Mouse (Mus musculus): ENCODE measurements at regions not wholly inside any gene's neighbourhood (a gene's known extent, or its start where the extent isn't known, plus 50 kb on each side); places are given as distances from the start of the nearest gene placed in this dataset.

DNA sequence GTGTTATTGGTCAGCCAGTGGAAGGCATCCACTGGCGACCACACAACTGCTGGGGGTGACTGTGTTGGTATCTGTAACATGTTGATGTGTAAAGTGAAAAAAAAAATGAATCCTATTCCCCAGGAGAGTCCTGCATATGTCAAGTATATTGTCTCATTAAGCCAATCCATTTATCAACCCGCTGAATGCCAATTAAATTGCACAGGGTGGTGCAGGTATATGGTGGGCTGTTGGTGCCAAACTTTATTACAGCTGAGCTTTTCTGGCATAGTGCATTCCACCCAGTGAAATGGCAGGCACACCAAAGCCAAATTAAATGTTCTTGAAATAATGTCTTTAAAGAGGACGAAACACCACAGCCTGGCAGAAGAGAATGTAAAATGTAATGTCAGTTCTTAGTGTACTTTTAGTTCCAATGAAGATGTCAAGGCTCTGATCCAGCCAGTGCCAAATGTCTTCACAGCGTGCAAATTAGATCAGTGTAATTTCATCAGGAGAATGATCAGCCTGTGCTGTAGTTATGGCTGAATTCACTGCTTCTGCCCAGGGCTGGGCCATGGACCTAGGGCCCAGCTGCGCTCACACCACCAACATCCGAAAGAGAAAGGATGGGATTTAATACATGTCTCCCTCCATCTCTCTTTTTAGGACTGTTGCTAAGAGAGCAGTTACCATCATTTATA is 66.6 kb upstream of the Itga4 start:
- TF ChIP-seq USF1 (IDR thresholded peaks at IDR 0.05; ENCODE audit: low read depth) (no peak), CEBPB (IDR thresholded peaks at IDR 0.05; ENCODE audit: low read depth) (no peak), MAX (IDR thresholded peaks at IDR 0.05) (no peak)
- H3K4me3 ChIP-seq (ENCODE audit: insufficient read depth, poor library complexity, severe bottlenecking), result no peak overlapping the region
- no peaks in the 10 kb centered on the region for H3K27me3 ChIP-seq (ENCODE audit: control insufficient read depth, insufficient read depth, insufficient read length)
- H3K79me2 ChIP-seq (ENCODE audit: control insufficient read depth, insufficient read depth), result no peaks in the 10 kb centered on the region
- no peak overlapping the region for H3ac ChIP-seq (ENCODE audit: control insufficient read depth, insufficient read length, low read depth)
- H3K36me3 ChIP-seq (ENCODE audit: control insufficient read depth, insufficient read depth), result no peaks in the 10 kb centered on the region
- H3K79me3 ChIP-seq (ENCODE audit: low read depth), result no peaks in the 10 kb centered on the region

DNA sequence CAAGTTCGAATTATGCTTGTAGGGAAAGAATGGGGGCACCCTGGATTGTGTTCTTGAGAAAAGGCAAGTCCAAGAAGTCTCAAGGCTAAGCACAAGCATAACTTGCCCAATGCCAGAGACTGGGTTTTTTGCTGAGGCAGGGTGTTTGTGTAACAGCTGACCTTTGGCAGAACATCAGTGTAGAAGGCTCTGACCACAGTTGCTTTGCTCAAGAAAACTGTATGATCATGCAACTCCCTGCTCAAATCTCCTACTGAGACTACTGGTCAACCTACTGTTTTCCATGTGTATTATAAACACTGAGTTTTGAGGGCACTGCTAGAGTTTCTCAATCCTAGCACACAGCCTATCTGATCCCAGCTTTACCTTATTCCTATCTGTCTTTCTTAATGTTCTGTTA is 61.4 kb upstream of the Itga4 start:
- no peaks in the 10 kb centered on the region for H3K27me3 ChIP-seq (ENCODE audit: control insufficient read depth, insufficient read depth, insufficient read length)
- H3K36me3 ChIP-seq (ENCODE audit: control insufficient read depth, insufficient read depth), result no peaks in the 10 kb centered on the region
- no peak overlapping the region for H3K4me3 ChIP-seq (ENCODE audit: insufficient read depth, poor library complexity, severe bottlenecking)
- no peak for TF ChIP-seq FOSL1 (IDR thresholded peaks at IDR 0.05; ENCODE audit: insufficient read depth, low read length, poor library complexity, severe bottlenecking)
- TF ChIP-seq MYOD1 (IDR thresholded peaks at IDR 0.05; ENCODE audit: control insufficient read depth, insufficient read length, low read depth), result no peak
- no peak for TF ChIP-seq CEBPB (IDR thresholded peaks at IDR 0.05; ENCODE audit: low read depth)
- TF ChIP-seq MAX (IDR thresholded peaks at IDR 0.05), result no peak
- TF ChIP-seq CTCF (IDR thresholded peaks at IDR 0.05; ENCODE audit: control insufficient read depth, insufficient read depth, insufficient read length), result no peak
- TF ChIP-seq USF1 (IDR thresholded peaks at IDR 0.05; ENCODE audit: low read depth), result no peak
- TF ChIP-seq MYOG (IDR thresholded peaks at IDR 0.05; ENCODE audit: control insufficient read depth, extremely low read depth, insufficient read length), result no peak
- H3K79me3 ChIP-seq (ENCODE audit: low read depth), result no peaks in the 10 kb centered on the region
- H3ac ChIP-seq (ENCODE audit: control insufficient read depth, insufficient read length, low read depth), result no peak overlapping the region
- H3K79me2 ChIP-seq (ENCODE audit: control insufficient read depth, insufficient read depth), result no peaks in the 10 kb centered on the region

GRCm38 (mm10) chr2:79201677-79202076 is 53.5 kb upstream of the Itga4 start:
- Histone ChIP-seq H3K36me3 (ENCODE audit: control insufficient read depth, insufficient read depth) (no peaks in the 10 kb centered on the region), H3K4me3 (ENCODE audit: insufficient read depth, poor library complexity, severe bottlenecking) (no peak overlapping the region), H3K27me3 (ENCODE audit: control insufficient read depth, insufficient read depth, insufficient read length) (no peaks in the 10 kb centered on the region), H3K79me2 (ENCODE audit: control insufficient read depth, insufficient read depth) (no peaks in the 10 kb centered on the region), H3ac (ENCODE audit: control insufficient read depth, insufficient read length, low read depth) (no peak overlapping the region), H3K79me3 (ENCODE audit: low read depth) (no peaks in the 10 kb centered on the region)
- TF ChIP-seq MAX (IDR thresholded peaks at IDR 0.05) (no peak), MYOG (IDR thresholded peaks at IDR 0.05; ENCODE audit: control insufficient read depth, extremely low read depth, insufficient read length) (no peak), FOSL1 (IDR thresholded peaks at IDR 0.05; ENCODE audit: insufficient read depth, low read length, poor library complexity, severe bottlenecking) (no peak), USF1 (IDR thresholded peaks at IDR 0.05; ENCODE audit: low read depth) (no peak), CEBPB (IDR thresholded peaks at IDR 0.05; ENCODE audit: low read depth) (no peak), MYOD1 (IDR thresholded peaks at IDR 0.05; ENCODE audit: control insufficient read depth, insufficient read length, low read depth) (no peak), CTCF (IDR thresholded peaks at IDR 0.05; ENCODE audit: control insufficient read depth, insufficient read depth, insufficient read length) (no peak)

Data from C2C12 (cell line).